Mouse (Mus musculus) CD4-positive, CD25-positive, alpha-beta regulatory T cell, adult 4 months (primary cell): ENCODE results near the gene Ovca2. TPM values are rescaled to one million over a fixed set of nuclear protein-coding genes. Genes with fewer than 3 reads are reported as not detected.

Source experiments
- polyA plus RNA-seq, 2 experiments: library from polyadenylated mRNA; unstranded; fragments of 100-300 nt; shearing (Covaris generic); gene quantifications; one replicate each; pipeline ENCODE4 v1.2.1; 2017

Gene Ovca2
- polyA plus RNA-seq, 2 experiments from 2014 or later = 19.2 to 29.4 TPM

Other genes with a start within 250 kb of the Ovca2 start
- gene Hic1, start 9.3 kb downstream of the Ovca2 start, polyA plus RNA-seq = under 1 TPM in 1 of 2 experiments, not detected in 1; 0.36 TPM
- 10 to 100 TPM; 11.0 to 20.6 TPM for gene Dph1, start 12.4 kb upstream of the Ovca2 start, polyA plus RNA-seq
- 1 to 10 TPM; 1.5 to 1.8 TPM for gene Rtn4rl1, start 14.9 kb upstream of the Ovca2 start, polyA plus RNA-seq
- gene Rpa1, start 169.5 kb upstream of the Ovca2 start, polyA plus RNA-seq = 100 to 1,000 TPM; 214 to 322 TPM
- gene Smyd4, start 169.6 kb upstream of the Ovca2 start, polyA plus RNA-seq = 10 to 100 TPM; 21.2 to 31.7 TPM
- gene Serpinf1, start 243.9 kb upstream of the Ovca2 start, polyA plus RNA-seq = 1 to 10 TPM; 3.4 to 6.9 TPM